Mouse (Mus musculus): ENCODE measurements around the gene Anapc13. TPM values are rescaled to one million over a fixed set of nuclear protein-coding genes. Genes with fewer than 3 reads are reported as not detected.

Anapc13 gene
- polyA plus RNA-seq, 2 experiments, result 89.7 to 99.9 TPM

- DNase-seq (ENCODE audit: low read depth in 3 of 3, low spot score in 3 of 3) (no peak), ATAC-seq (ENCODE audit: insufficient read depth) (no peak)
- 73% methylated on average over 12 of the region's 12 CpGs for WGBS (ENCODE audit: insufficient replicate concordance)
- Histone ChIP-seq H3K4me3 (ENCODE audit: insufficient read depth in 1 of 2, low read depth in 2 of 2, low read length in 2 of 2) (no peak overlapping the region), H3K9ac (replicated peaks) (no peak overlapping the region), H3K27me3 (ENCODE audit: control insufficient read depth, insufficient read depth, low read length) (no peaks in the 10 kb centered on the region), H3K36me3 (replicated peaks; ENCODE audit: control insufficient read depth, insufficient read depth, low read depth) (no peaks in the 10 kb centered on the region), H3K27ac (no peak overlapping the region), H3K4me2 (ENCODE audit: low read depth) (no peak overlapping the region), H3K9me3 (ENCODE audit: control insufficient read depth, low read length) (no peaks in the 10 kb centered on the region), H3K4me1 (replicated peaks; ENCODE audit: control insufficient read depth in 2 of 2, insufficient read depth in 2 of 2, low read length in 1 of 2) (no peaks in the 10 kb centered on the region)
- TF ChIP-seq EP300 (IDR thresholded peaks at IDR 0.05; ENCODE audit: low read depth) (no peak), CTCF (IDR thresholded peaks at IDR 0.05; ENCODE audit: low read depth) (no peak)
These were observed 42.8 kb downstream of the Anapc13 start for GRCm38 (mm10) chr9:102668906-102669305.

GRCm38 (mm10) chr9:102673381-102673780 is 47.3 kb downstream of the Anapc13 start:
- Histone ChIP-seq H3K4me3 (ENCODE audit: insufficient read depth in 1 of 2, low read depth in 2 of 2, low read length in 2 of 2) (no peak overlapping the region), H3K27me3 (ENCODE audit: control insufficient read depth, insufficient read depth, low read length) (no peaks in the 10 kb centered on the region), H3K9ac (replicated peaks) (no peak overlapping the region), H3K27ac (no peak overlapping the region), H3K4me1 (replicated peaks; ENCODE audit: control insufficient read depth in 2 of 2, insufficient read depth in 2 of 2, low read length in 1 of 2) (no peaks in the 10 kb centered on the region), H3K9me3 (ENCODE audit: control insufficient read depth, low read length) (no peaks in the 10 kb centered on the region), H3K36me3 (replicated peaks; ENCODE audit: control insufficient read depth, insufficient read depth, low read depth) (no peaks in the 10 kb centered on the region), H3K4me2 (ENCODE audit: low read depth) (no peak overlapping the region)
- DNase-seq (ENCODE audit: low read depth in 3 of 3, low spot score in 3 of 3), result no peak
- 56% methylated on average over 7 of the region's 7 CpGs for WGBS (ENCODE audit: insufficient replicate concordance)
- TF ChIP-seq CTCF (IDR thresholded peaks at IDR 0.05; ENCODE audit: low read depth) (no peak), EP300 (IDR thresholded peaks at IDR 0.05; ENCODE audit: low read depth) (no peak)
- no peak for ATAC-seq (ENCODE audit: insufficient read depth)

- no peaks in the 10 kb centered on the region for H3K4me1 ChIP-seq (replicated peaks; ENCODE audit: control insufficient read depth in 2 of 2, insufficient read depth in 2 of 2, low read length in 1 of 2)
- ATAC-seq (ENCODE audit: insufficient read depth), result no peak
- no peak for TF ChIP-seq CTCF (IDR thresholded peaks at IDR 0.05; ENCODE audit: low read depth)
- TF ChIP-seq EP300 (IDR thresholded peaks at IDR 0.05; ENCODE audit: low read depth), result no peak
- H3K36me3 ChIP-seq (replicated peaks; ENCODE audit: control insufficient read depth, insufficient read depth, low read depth), result no peaks in the 10 kb centered on the region
- no peak overlapping the region for H3K9ac ChIP-seq (replicated peaks)
- H3K4me3 ChIP-seq (ENCODE audit: insufficient read depth in 1 of 2, low read depth in 2 of 2, low read length in 2 of 2), result no peak overlapping the region
- WGBS (ENCODE audit: insufficient replicate concordance), result 60% methylated on average over 5 of the region's 5 CpGs
- no peaks in the 10 kb centered on the region for H3K9me3 ChIP-seq (ENCODE audit: control insufficient read depth, low read length)
- no peak overlapping the region for H3K4me2 ChIP-seq (ENCODE audit: low read depth)
- no peak overlapping the region for H3K27ac ChIP-seq
- no peak for DNase-seq (ENCODE audit: low read depth in 3 of 3, low spot score in 3 of 3)
- no peaks in the 10 kb centered on the region for H3K27me3 ChIP-seq (ENCODE audit: control insufficient read depth, insufficient read depth, low read length)
These were observed 49.8 kb downstream of the Anapc13 start for GRCm38 (mm10) chr9:102675922-102676321.

- Histone ChIP-seq H3K9me3 (ENCODE audit: control insufficient read depth, low read length) (no peaks in the 10 kb centered on the region), H3K9ac (replicated peaks) (no peak overlapping the region), H3K27me3 (ENCODE audit: control insufficient read depth, insufficient read depth, low read length) (no peaks in the 10 kb centered on the region), H3K4me2 (ENCODE audit: low read depth) (no peak overlapping the region), H3K27ac (no peak overlapping the region), H3K4me3 (ENCODE audit: insufficient read depth in 1 of 2, low read depth in 2 of 2, low read length in 2 of 2) (no peak overlapping the region), H3K36me3 (replicated peaks; ENCODE audit: control insufficient read depth, insufficient read depth, low read depth) (no peaks in the 10 kb centered on the region), H3K4me1 (replicated peaks; ENCODE audit: control insufficient read depth in 2 of 2, insufficient read depth in 2 of 2, low read length in 1 of 2) (no peaks in the 10 kb centered on the region)
- DNase-seq (ENCODE audit: low read depth in 3 of 3, low spot score in 3 of 3) (no peak), ATAC-seq (ENCODE audit: insufficient read depth) (no peak)
- WGBS (ENCODE audit: insufficient replicate concordance), result 35% methylated on average over 7 of the region's 7 CpGs
- TF ChIP-seq EP300 (IDR thresholded peaks at IDR 0.05; ENCODE audit: low read depth) (no peak), CTCF (IDR thresholded peaks at IDR 0.05; ENCODE audit: low read depth) (no peak)
These were observed 55.4 kb downstream of the Anapc13 start for GRCm38 (mm10) chr9:102681470-102681869.

Other genes starting within 250 kb of the Anapc13 start
- 0.01 TPM in 1 of 2 replicates, not detected in the other for gene Ky, start 120.5 kb upstream of the Anapc13 start, polyA plus RNA-seq (2012; rRNA removed)
- gene Ky, start 120.5 kb upstream of the Anapc13 start, polyA plus RNA-seq (2014; fragmentation: Nextera tagmentation; extraction: Ambion mirVana), result not detected in 2 replicates
- 2.2 and 5.7 TPM in 2 replicates for gene Cep63, start 238 bp downstream of the Anapc13 start, polyA plus RNA-seq (2012; rRNA removed)
- gene Cep63, start 238 bp downstream of the Anapc13 start, polyA plus RNA-seq (2014; fragmentation: Nextera tagmentation; extraction: Ambion mirVana), result 15.5 and 16.7 TPM in 2 replicates
- 2.1 and 2.6 TPM in 2 replicates for gene Amotl2, start 90.4 kb downstream of the Anapc13 start, polyA plus RNA-seq (2012; rRNA removed)
- gene Amotl2, start 90.4 kb downstream of the Anapc13 start, polyA plus RNA-seq (2014; fragmentation: Nextera tagmentation; extraction: Ambion mirVana), result 2.5 and 3.0 TPM in 2 replicates
- gene Ryk, start 208.6 kb downstream of the Anapc13 start, polyA plus RNA-seq (2012; rRNA removed), result 8.0 and 10.8 TPM in 2 replicates
- 4.9 and 6.0 TPM in 2 replicates for gene Ryk, start 208.6 kb downstream of the Anapc13 start, polyA plus RNA-seq (2014; fragmentation: Nextera tagmentation; extraction: Ambion mirVana)